Comparison of ENCODE assay signal across 8 mouse cellular contexts in genomic region chr17:86444578-86445419, GRCm38 (mm10).
DNase-seq lines count a peak whose midpoint lies in the region; ATAC-seq lines count a peak whose summit lies in the region.

No protein-coding gene starts in this region.

- H3K27me3 ChIP-seq in hindbrain, embryonic 16.5 days (replicated peaks; ENCODE audit: control insufficient read depth, insufficient read depth, low read length): no peaks in the 10 kb centered on the region

- no peaks in the 10 kb centered on the region for H3K36me3 ChIP-seq in hindbrain, embryonic 16.5 days (ENCODE audit: control insufficient read depth, insufficient read depth, low read length)
- H3K36me3 ChIP-seq in macrophage (ENCODE audit: inconsistent target): no peaks in the 10 kb centered on the region

- WGBS in hindbrain, embryonic 16.5 days: 29% methylated on average over 15 of the region's 15 CpGs
- WGBS in macrophage (ENCODE audit: missing documents): 33% methylated on average over 15 of the region's 15 CpGs

- DNase-seq in R1 (ENCODE audit: low read depth, low spot score): peak; percentile 87
- peak; percentile 93 to 94 for DNase-seq in cerebellum, postnatal 25 days
- peak; percentile 96 for DNase-seq in gastrocnemius, adult 18-20 months (ENCODE audit: low spot score)
- peak; percentile 89 to 93 for DNase-seq in left cerebral cortex, adult 18-20 months (ENCODE audit: low spot score in 2 of 2)
- peak; percentile 87 for DNase-seq in right cerebral cortex, adult 18-20 months
- DNase-seq in urinary bladder, postnatal 10 days (ENCODE audit: low spot score): peak; percentile 75

- 0 out of 2 replicates have a peak overlapping the region, but pooled peaks have one; percentile 15 for H3K27ac ChIP-seq in hindbrain, embryonic 16.5 days (ENCODE audit: low read depth, low read length)
- peak overlapping the region; percentile 43 for H3K27ac ChIP-seq in macrophage

- no peaks in the 10 kb centered on the region for H3K9me3 ChIP-seq in hindbrain, embryonic 16.5 days (ENCODE audit: control insufficient read depth, low read length)

- H3K4me3 ChIP-seq in hindbrain, embryonic 16.5 days (ENCODE audit: low read length): no peak overlapping the region
- H3K4me3 ChIP-seq in macrophage (ENCODE audit: inconsistent target): no peak overlapping the region

- H3K9ac ChIP-seq in hindbrain, embryonic 16.5 days (ENCODE audit: low read depth, low read length): peak overlapping the region; percentile 15; the same call in 1 of the 2 replicates

- H3K4me1 ChIP-seq in hindbrain, embryonic 16.5 days (ENCODE audit: control insufficient read depth, insufficient read depth, low read depth, low read length): peaks cover 6% of the 10 kb centered on the region

- peak; percentile 86 for ATAC-seq in hindbrain, embryonic 16.5 days

- H3K4me2 ChIP-seq in hindbrain, embryonic 16.5 days (ENCODE audit: low read length): peak overlapping the region; percentile 46

- no peaks in the 10 kb centered on the region for H3K79me2 ChIP-seq in macrophage (ENCODE audit: inconsistent target)
